Mouse (Mus musculus) cerebellum, adult 9-11 months (tissue): ENCODE measurements at regions not wholly inside any gene's neighbourhood (a gene's known extent, or its start where the extent isn't known, plus 50 kb on each side); places are given as distances from the start of the nearest gene placed in this dataset.

Source experiments
- DNase-seq: peaks from one replicate; pipeline ENCODE4 v3.0.0; 2022

GRCm38 (mm10) chr4:153727896-153728422 lies 229.1 kb upstream of the A430005L14Rik start:
- DNase-seq: no peak

- no peak for DNase-seq
These were observed 218.9 kb upstream of the A430005L14Rik start for GRCm38 (mm10) chr4:153738088-153738487.

GRCm38 (mm10) chr4:153742241-153742640 lies 214.8 kb upstream of the A430005L14Rik start:
- DNase-seq: no peak

- DNase-seq: no peak
These were observed 204.2 kb upstream of the A430005L14Rik start for GRCm38 (mm10) chr4:153752791-153753190.

GRCm38 (mm10) chr4:153758323-153758722 lies 198.7 kb upstream of the A430005L14Rik start:
- no peak for DNase-seq

- no peak for DNase-seq
These were observed 198.3 kb upstream of the A430005L14Rik start for GRCm38 (mm10) chr4:153758781-153759180.

- no peak for DNase-seq
These were observed 196.1 kb upstream of the A430005L14Rik start for GRCm38 (mm10) chr4:153760934-153761333.

GRCm38 (mm10) chr4:153763413-153763812 lies 193.6 kb upstream of the A430005L14Rik start:
- no peak for DNase-seq

- DNase-seq: no peak
These were observed 189.3 kb upstream of the A430005L14Rik start for GRCm38 (mm10) chr4:153767713-153768112.

GRCm38 (mm10) chr4:153768350-153768749 lies 188.7 kb upstream of the A430005L14Rik start:
- DNase-seq: no peak

- no peak for DNase-seq
These were observed 186.4 kb upstream of the A430005L14Rik start for GRCm38 (mm10) chr4:153770675-153771074.

GRCm38 (mm10) chr4:153780501-153780900 lies 176.5 kb upstream of the A430005L14Rik start:
- DNase-seq: no peak

- DNase-seq: peak; percentile 33
These were observed 175.8 kb upstream of the A430005L14Rik start for GRCm38 (mm10) chr4:153781271-153781670.

GRCm38 (mm10) chr4:153781981-153782521 lies 175.0 kb upstream of the A430005L14Rik start:
- no peak for DNase-seq

- DNase-seq: no peak
These were observed 172.6 kb upstream of the A430005L14Rik start for GRCm38 (mm10) chr4:153784401-153784800.

GRCm38 (mm10) chr4:153785564-153785963 lies 171.5 kb upstream of the A430005L14Rik start:
- no peak for DNase-seq

- no peak for DNase-seq
These were observed 164.7 kb upstream of the A430005L14Rik start for GRCm38 (mm10) chr4:153792307-153792706.

- no peak for DNase-seq
These were observed 159.0 kb upstream of the A430005L14Rik start for GRCm38 (mm10) chr4:153798061-153798460.

- DNase-seq: no peak
These were observed 151.3 kb upstream of the A430005L14Rik start for GRCm38 (mm10) chr4:153805727-153806126.

GRCm38 (mm10) chr4:153806180-153806692 lies 150.8 kb upstream of the A430005L14Rik start:
- DNase-seq: no peak

- DNase-seq: no peak
These were observed 150.1 kb upstream of the A430005L14Rik start for GRCm38 (mm10) chr4:153806820-153807436.

- no peak for DNase-seq
These were observed 144.2 kb upstream of the A430005L14Rik start for GRCm38 (mm10) chr4:153812866-153813265.

- no peak for DNase-seq
These were observed 129.1 kb upstream of the A430005L14Rik start for GRCm38 (mm10) chr4:153827914-153828313.

GRCm38 (mm10) chr4:153829766-153830165 lies 127.3 kb upstream of the A430005L14Rik start:
- DNase-seq: no peak
